Mouse (Mus musculus): ENCODE measurements around the gene Vmn2r121.

Vmn2r121 gene

GRCm38 (mm10) chrX:124135852-124136251 is at the start of gene Vmn2r121:
Gene Vmn2r121, minus strand, starts transcription at chrX:124135952.
- DNase-seq (ENCODE audit: extremely low spot score), result no peak
